Comparison of ENCODE assay signal across 14 mouse cellular contexts in genomic region chr1:82089136-82089839, GRCm38 (mm10).
A peak's percentile ranks its signal among the peaks of the same experiment; 100 is the strongest.
DNase-seq lines count a peak whose midpoint lies in the region; ATAC-seq and TF ChIP-seq lines count a peak whose summit lies in the region.
"Had no signal": no experiment of that assay in that cellular context is flagged by ENCODE, and none has a peak within 500 bp of the region (broad histone marks: within the 10 kb centered on the region; RNA-seq: fewer than 3 reads in every experiment).

No protein-coding gene starts in this region.

- no peak overlapping the region for H3K4me2 ChIP-seq in forebrain, embryonic 12.5 days
- no peak overlapping the region for H3K4me2 ChIP-seq in kidney, embryonic 15.5 days
- H3K4me2 ChIP-seq: heart, embryonic 11.5 days had no signal

- no peaks in the 10 kb centered on the region for H3K27me3 ChIP-seq in forebrain, embryonic 12.5 days
- H3K27me3 ChIP-seq in kidney, embryonic 15.5 days = no peaks in the 10 kb centered on the region

- WGBS in forebrain, embryonic 12.5 days = 65% methylated on average over 6 of the region's 6 CpGs
- WGBS in kidney, embryonic 15.5 days = 81% methylated on average over 6 of the region's 6 CpGs

- H3K36me3 ChIP-seq in forebrain, embryonic 12.5 days (replicated peaks) = no peaks in the 10 kb centered on the region
- no peaks in the 10 kb centered on the region for H3K36me3 ChIP-seq in kidney, embryonic 15.5 days

- no peak for ATAC-seq in forebrain, embryonic 12.5 days (ENCODE audit: low FRiP score)
- no peak for ATAC-seq in kidney, embryonic 15.5 days (replicated peaks; ENCODE audit: low FRiP score)

- TF ChIP-seq CTCF in gastrocnemius, adult 2 months (IDR thresholded peaks at IDR 0.05) = no peak

- no peaks in the 10 kb centered on the region for H3K9me3 ChIP-seq in forebrain, embryonic 12.5 days
- H3K9me3 ChIP-seq in kidney, embryonic 15.5 days (replicated peaks) = no peaks in the 10 kb centered on the region

- no peak overlapping the region for H3K27ac ChIP-seq in gastrocnemius, adult 2 months
- no peak overlapping the region for H3K27ac ChIP-seq in forebrain, embryonic 12.5 days
- H3K27ac ChIP-seq in kidney, embryonic 15.5 days = no peak overlapping the region

- peak; percentile 11 for DNase-seq in gastrocnemius, postnatal 25 days
- no peak for DNase-seq in gastrocnemius, adult 2 months
- peak; percentile 10 for DNase-seq in ovary, postnatal 36 days (ENCODE audit: low spot score)
- DNase-seq in ovary, postnatal 10 days (ENCODE audit: low spot score) = no peak
- DNase-seq in cerebellum, adult 9-11 months = peak; percentile 4
- peak; percentile 46 for DNase-seq in skeletal muscle tissue, adult 2 months (ENCODE audit: low read depth, low spot score)
- DNase-seq: B cell, adult 2 months; heart, postnatal 4 days; kidney, adult 2 months; liver; right cerebral cortex, adult 18-20 months had no signal

- H3K4me3 ChIP-seq in gastrocnemius, adult 2 months = no peak overlapping the region
- H3K4me3 ChIP-seq in forebrain, embryonic 12.5 days (replicated peaks) = no peak overlapping the region
- H3K4me3 ChIP-seq in kidney, embryonic 15.5 days (replicated peaks) = no peak overlapping the region

- H3K9ac ChIP-seq in forebrain, embryonic 12.5 days = no peak overlapping the region
- H3K9ac ChIP-seq in kidney, embryonic 15.5 days = no peak overlapping the region

- intact Hi-C loops in gastrocnemius, adult 2 months (cut with DNase I) = no loop called here

- H3K4me1 ChIP-seq in forebrain, embryonic 12.5 days = peaks cover 4% of the 10 kb centered on the region
- H3K4me1 ChIP-seq in kidney, embryonic 15.5 days = no peaks in the 10 kb centered on the region

Comparison
In these comparisons a context has a peak if more than half of its experiments do, and no peak if none do; other contexts are left out.
1. DNase-seq: peak in gastrocnemius, postnatal 25 days (single experiment), ovary, postnatal 36 days (single experiment), cerebellum, adult 9-11 months (single experiment) and skeletal muscle tissue, adult 2 months (single experiment); none in gastrocnemius, adult 2 months (single experiment) and ovary, postnatal 10 days (single experiment).